Mouse (Mus musculus): ENCODE measurements around the gene Wdr47.
"Not testable (repeated sequence)": the region's sequence is repeated elsewhere in the genome, so short reads cannot be mapped to it uniquely, and the experiment has no call there.

DNA sequence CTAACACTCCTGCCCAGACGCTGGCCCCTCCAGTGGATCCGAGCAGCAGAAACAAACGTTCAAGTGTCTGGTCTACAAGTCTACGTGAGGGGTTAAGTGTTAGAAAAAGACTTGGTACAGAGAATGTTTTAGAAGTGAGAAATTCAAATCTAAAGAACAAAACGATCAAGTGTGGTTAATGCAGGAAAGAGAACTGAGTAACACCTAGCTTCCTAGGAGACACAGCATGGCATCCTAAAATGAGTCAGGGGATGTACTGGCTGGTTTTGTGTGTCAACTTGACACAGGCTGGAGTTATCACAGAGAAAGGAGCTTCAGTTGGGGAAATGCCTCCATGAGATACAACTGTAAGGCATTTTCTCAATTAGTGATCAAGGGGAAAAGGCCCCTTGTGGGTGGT, 92.5 kb downstream of the Wdr47 start:
- TF ChIP-seq GATA1 (IDR thresholded peaks at IDR 0.05; ENCODE audit: borderline replicate concordance, low read length); FLI1 (IDR thresholded peaks at IDR 0.05; ENCODE audit: low read length): not testable (repeated sequence)

Data from megakaryocyte, embryonic 14.5 days (primary cell).